Mouse (Mus musculus): Measurements from ENCODE around the gene Vmn1r142.
"Not testable (repeated sequence)": the region's sequence is repeated elsewhere in the genome, so short reads cannot be mapped to it uniquely, and the experiment has no call there.

The Vmn1r142 gene

GRCm38 (mm10) chr7:22163935-22164334 is at the start of gene Vmn1r142:
Gene Vmn1r142, minus strand, starts transcription at chr7:22164035.
- DNase-seq (ENCODE audit: low read depth) = not testable (repeated sequence)

DNA sequence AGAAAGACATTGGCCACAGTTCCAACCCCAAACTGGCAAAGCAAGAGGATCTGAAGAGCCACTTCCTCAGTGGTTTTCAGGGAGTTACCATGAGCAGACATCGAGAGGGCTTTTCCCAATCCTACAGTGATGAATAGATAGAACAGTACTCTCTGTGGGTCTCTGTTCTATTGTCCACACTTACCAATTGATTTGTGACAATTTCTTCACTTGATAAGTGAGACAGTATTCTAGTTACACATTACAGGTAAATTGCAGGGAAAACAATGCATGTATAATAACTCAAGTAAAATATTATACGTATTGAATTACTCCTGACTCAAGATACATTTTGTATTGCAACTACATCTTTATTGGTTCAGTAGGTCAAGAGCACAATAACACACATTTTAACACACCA is 37.3 kb upstream of the Vmn1r142 start, which contains the start of gene Gm8653:
Gm8653 (minus strand) TSS at position 101 of the 400 bp plus-strand sequence.
- not testable (repeated sequence) for DNase-seq (ENCODE audit: low read depth)

GRCm38 (mm10) chr7:22189077-22189476 is 25.2 kb upstream of the Vmn1r142 start, which contains the start of gene Vmn1r143:
Gene Vmn1r143, plus strand, starts transcription at chr7:22189377.
- DNase-seq (ENCODE audit: low read depth) = not testable (repeated sequence)

GRCm38 (mm10) chr7:22134641-22135040 is 29.2 kb downstream of the Vmn1r142 start, which contains the start of gene Gm10666:
Gene Gm10666, minus strand, starts transcription at chr7:22134741.
- not testable (repeated sequence) for DNase-seq (ENCODE audit: low read depth)

GRCm38 (mm10) chr7:22118145-22118544 is 45.7 kb downstream of the Vmn1r142 start, which contains the start of gene Gm16451:
Gene Gm16451, minus strand, starts transcription at chr7:22118245.
- not testable (repeated sequence) for DNase-seq (ENCODE audit: low read depth)
